Mouse (Mus musculus) kidney, adult 2 months (tissue): ENCODE data around the gene Dscam. TPM values are rescaled to one million over a fixed set of nuclear protein-coding genes. Genes with fewer than 3 reads are reported as not detected.
A peak's percentile ranks its signal among the peaks of the same experiment; 100 is the strongest.

Source experiments
- DNase-seq: peaks from one replicate; pipeline ENCODE4 v3.0.0; 2021
- H3K27ac ChIP-seq: fragments of 200-500 bp; 2 replicates; pipeline ENCODE4 v1.5.1; 2012; ENCODE audit warnings: low read depth, low read length, control low read depth, inconsistent platforms; ENCODE audit not compliant: insufficient read depth
- H3K27me3 ChIP-seq: fragments of 200-500 bp; replicated peaks from 2 replicates; pipeline ENCODE4 v1.6.1; 2012; ENCODE audit warnings: mild to moderate bottlenecking, moderate library complexity, low read length, inconsistent platforms; ENCODE audit not compliant: control insufficient read depth, insufficient read depth
- H3K36me3 ChIP-seq: fragments of 200-500 bp; 2 replicates; pipeline ENCODE4 v1.6.1; 2012; ENCODE audit warnings: mild to moderate bottlenecking, moderate library complexity, low read length, inconsistent platforms; ENCODE audit not compliant: control insufficient read depth, insufficient read depth
- H3K4me1 ChIP-seq: fragments of 200-500 bp; 2 replicates; pipeline ENCODE4 v1.6.1; 2011; ENCODE audit warnings: low read length; ENCODE audit not compliant: control insufficient read depth, insufficient read depth
- H3K4me3 ChIP-seq: fragments of 200-500 bp; 2 replicates; pipeline ENCODE4 v1.5.1; 2011; ENCODE audit warnings: mild to moderate bottlenecking, low read depth, low read length, control low read depth; ENCODE audit not compliant: insufficient read depth
- CTCF ChIP-seq: fragments of 200-500 bp; conservative IDR thresholded peaks from 2 replicates; pipeline ENCODE4 v1.5.1; 2011; ENCODE audit warnings: low read depth, mild to moderate bottlenecking, control low read depth, low read length, moderate library complexity, mixed read lengths; ENCODE audit not compliant: insufficient read depth, insufficient read length
- POLR2A ChIP-seq: fragments of 200-500 bp; IDR thresholded peaks from one replicate; pipeline ENCODE4 v1.6.1; 2011; ENCODE audit warnings: low read depth, low read length, control low read depth
- WGBS: fragments of 180-500 bp; shearing (Covaris S2); methylation state at CpG from one replicate; pipeline ENCODE4 v1.1.7; 2018; 5-methylcytosine and 5-hydroxymethylcytosine counted together
- polyA plus RNA-seq: library from polyadenylated mRNA; depleted of rRNA; stranded (reverse); fragments of >200 nt; gene quantifications from 2 replicates; pipeline ENCODE4 v1.2.3, GENCODE M21; 2012

The Dscam gene
- polyA plus RNA-seq, 1 experiment = 0.06 TPM

DNA sequence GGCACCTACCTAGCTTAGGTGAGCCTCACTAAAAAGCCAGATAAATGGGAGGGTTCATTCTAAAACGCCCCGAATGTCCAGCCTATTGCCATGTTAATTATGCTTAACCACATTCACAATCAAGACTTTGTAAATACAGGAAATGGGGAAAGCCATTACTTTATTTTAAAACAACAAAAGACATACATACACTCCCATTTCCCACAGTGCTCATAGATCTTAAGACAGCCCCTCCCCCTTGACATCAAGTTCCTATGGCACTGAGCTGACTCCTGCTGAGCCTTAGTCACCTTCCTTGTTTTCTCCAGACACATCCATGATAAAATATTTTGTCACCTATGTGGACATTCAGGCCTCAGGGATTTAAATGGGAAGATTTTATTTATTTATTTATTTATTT lies 4.4 kb downstream of the Dscam start:
- Histone ChIP-seq H3K27ac (no peak overlapping the region), H3K4me3 (no peak overlapping the region), H3K4me1 (no peaks in the 10 kb centered on the region), H3K27me3 (no peaks in the 10 kb centered on the region; the same call in 1 of the 2 replicates), H3K36me3 (no peaks in the 10 kb centered on the region)
- WGBS = 29% methylated on average over 2 of the region's 2 CpGs
- DNase-seq = no peak
- no peak for TF ChIP-seq CTCF
- no peak for TF ChIP-seq POLR2A

DNA sequence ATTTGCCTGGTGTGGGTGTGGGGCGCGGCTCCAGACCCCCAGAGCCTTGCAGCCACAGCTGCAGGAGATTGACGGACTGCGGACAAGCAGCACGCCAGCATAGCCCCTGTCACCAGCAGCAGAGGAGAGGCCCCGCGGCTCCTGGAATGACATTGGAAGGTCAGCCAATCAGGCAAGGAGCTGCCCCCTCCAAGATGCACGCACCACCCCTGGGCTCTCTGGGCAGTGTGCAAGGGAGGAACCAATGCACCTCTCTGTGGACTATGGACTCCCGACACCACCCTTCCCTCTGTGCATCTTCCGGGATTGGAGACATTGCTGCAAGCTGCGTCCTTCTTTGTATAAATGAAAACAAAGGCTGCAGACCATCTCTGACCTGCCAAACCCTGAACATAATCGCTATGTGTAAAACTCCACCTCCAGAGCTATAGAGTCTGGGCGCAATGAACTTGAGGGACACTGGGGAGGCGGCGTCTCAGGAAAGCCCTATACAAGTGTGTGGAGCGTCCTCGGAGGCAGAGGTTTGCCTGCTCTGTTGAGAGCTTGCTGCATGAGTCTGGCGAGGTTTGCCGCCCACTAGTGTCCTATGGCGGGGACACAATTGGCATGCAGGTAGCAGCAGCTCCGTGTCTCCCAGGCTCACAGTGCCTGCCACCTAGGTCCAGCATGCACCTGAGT lies 5.0 kb downstream of the Dscam start:
- peak; percentile 46 for DNase-seq
- Histone ChIP-seq H3K27me3 (no peaks in the 10 kb centered on the region; the same call in 1 of the 2 replicates), H3K36me3 (no peaks in the 10 kb centered on the region), H3K4me1 (no peaks in the 10 kb centered on the region), H3K27ac (no peak overlapping the region), H3K4me3 (0 out of 2 replicates have a peak overlapping the region, but pooled peaks have one; percentile 14)
- 1% methylated on average over 21 of the region's 21 CpGs for WGBS
- no peak for TF ChIP-seq POLR2A
- TF ChIP-seq CTCF = peak; percentile 76

- no peak for DNase-seq
- Histone ChIP-seq H3K4me3 (no peak overlapping the region), H3K36me3 (no peaks in the 10 kb centered on the region), H3K27me3 (no peaks in the 10 kb centered on the region; the same call in 1 of the 2 replicates), H3K4me1 (no peaks in the 10 kb centered on the region), H3K27ac (no peak overlapping the region)
- 51% methylated on average over 4 of the region's 4 CpGs for WGBS
- no peak for TF ChIP-seq CTCF
- no peak for TF ChIP-seq POLR2A
Observed at GRCm38 (mm10) chr16:97158279-97158678, 12.3 kb downstream of the Dscam start.

DNA sequence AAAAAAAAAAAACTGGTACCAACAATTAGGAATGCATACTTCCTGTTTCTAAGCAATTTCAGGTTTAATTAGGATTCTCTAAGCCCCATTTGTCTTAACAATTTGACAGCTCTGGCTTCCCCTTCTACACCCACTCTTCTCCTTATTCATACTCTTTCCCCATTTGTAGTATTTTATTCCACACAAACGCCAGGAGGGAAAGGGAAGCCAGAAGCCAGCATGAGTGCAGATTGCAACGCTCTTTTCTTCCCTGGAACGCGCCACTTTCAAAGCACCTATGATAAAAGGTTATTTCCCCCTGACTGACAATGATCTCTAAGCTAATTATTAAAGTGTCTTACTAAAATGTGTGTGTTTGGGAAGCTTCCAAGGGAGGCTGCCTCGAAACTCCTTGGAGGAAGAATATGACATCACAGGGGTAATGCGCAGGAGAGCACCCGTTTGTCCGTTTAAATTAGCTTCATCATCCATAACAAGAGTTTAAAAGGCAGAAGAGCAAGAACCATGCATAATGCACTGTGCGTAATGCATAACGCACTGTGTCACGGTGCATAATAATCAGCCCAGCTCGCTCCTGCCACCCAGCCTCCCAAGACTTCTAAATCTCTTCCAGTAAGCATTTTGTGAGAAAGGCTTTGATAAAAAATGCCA lies 25.9 kb downstream of the Dscam start:
- Histone ChIP-seq H3K27me3 (no peaks in the 10 kb centered on the region), H3K36me3 (no peaks in the 10 kb centered on the region), H3K4me1 (no peaks in the 10 kb centered on the region), H3K27ac (no peak overlapping the region), H3K4me3 (no peak overlapping the region)
- DNase-seq = no peak
- TF ChIP-seq CTCF = no peak
- no peak for TF ChIP-seq POLR2A
- 40% methylated on average over 12 of the region's 12 CpGs for WGBS

GRCm38 (mm10) chr16:97141943-97142342 lies 28.6 kb downstream of the Dscam start:
- Histone ChIP-seq H3K27ac (no peak overlapping the region), H3K4me1 (no peaks in the 10 kb centered on the region), H3K36me3 (no peaks in the 10 kb centered on the region), H3K27me3 (no peaks in the 10 kb centered on the region), H3K4me3 (no peak overlapping the region)
- WGBS = 82% methylated on average over 1 of the region's 1 CpGs
- no peak for TF ChIP-seq CTCF
- TF ChIP-seq POLR2A = no peak
- DNase-seq = no peak

GRCm38 (mm10) chr16:97135003-97135827 lies 35.3 kb downstream of the Dscam start:
- no peak for TF ChIP-seq POLR2A
- no peak for TF ChIP-seq CTCF
- H3K4me3 ChIP-seq = no peak overlapping the region
- H3K27ac ChIP-seq = no peak overlapping the region
- WGBS = 84% methylated on average over 10 of the region's 10 CpGs
- no peaks in the 10 kb centered on the region for H3K27me3 ChIP-seq
- H3K36me3 ChIP-seq = no peaks in the 10 kb centered on the region
- H3K4me1 ChIP-seq = no peaks in the 10 kb centered on the region
- DNase-seq = no peak

DNA sequence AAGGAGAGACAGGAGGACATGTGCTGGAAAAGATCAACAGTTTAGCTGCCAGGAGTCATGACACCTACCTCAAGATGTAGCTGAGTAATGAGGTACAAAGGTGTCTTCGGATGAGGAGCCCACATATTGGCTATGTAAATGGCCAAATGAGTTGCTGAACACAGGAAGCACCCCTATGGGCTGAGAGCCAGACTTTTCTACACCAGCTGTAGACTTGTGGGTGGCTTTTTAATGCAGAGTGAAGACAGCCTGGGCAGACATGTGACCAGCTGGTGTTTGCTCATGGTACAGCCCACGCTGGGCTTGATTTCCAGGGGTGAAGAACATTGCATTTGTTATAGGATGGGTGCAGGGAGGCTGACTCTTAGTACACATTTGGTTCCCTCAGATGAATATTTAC lies 43.3 kb downstream of the Dscam start:
- no peak for TF ChIP-seq CTCF
- no peaks in the 10 kb centered on the region for H3K27me3 ChIP-seq
- no peaks in the 10 kb centered on the region for H3K4me1 ChIP-seq
- 68% methylated on average over 2 of the region's 2 CpGs for WGBS
- H3K36me3 ChIP-seq = no peaks in the 10 kb centered on the region
- H3K27ac ChIP-seq = no peak overlapping the region
- no peak for DNase-seq
- no peak overlapping the region for H3K4me3 ChIP-seq
